Mouse (Mus musculus): Measurements from ENCODE around the gene Mmp25. TPM values are rescaled to one million over a fixed set of nuclear protein-coding genes. Genes with fewer than 3 reads are reported as not detected.
A peak's percentile ranks its signal among the peaks of the same experiment; 100 is the strongest.
"Not testable (repeated sequence)": the region's sequence is repeated elsewhere in the genome, so short reads cannot be mapped to it uniquely, and the experiment has no call there.

Mmp25 gene
- polyA plus RNA-seq, 1 experiment from 2014 or later = 1.1 TPM

GRCm38 (mm10) chr17:23600641-23601622 lies 44.1 kb downstream of the Mmp25 start, which contains the start of gene Zscan10:
Zscan10 (plus strand) TSS chr17:23600856.
- DNase-seq (ENCODE audit: low spot score) = no peak

- peak; percentile 36 for DNase-seq (ENCODE audit: low spot score)
Observed at GRCm38 (mm10) chr17:23599605-23600063, 45.4 kb downstream of the Mmp25 start.

- peak; percentile 97 for DNase-seq (ENCODE audit: low spot score)
Observed at GRCm38 (mm10) chr17:23598582-23599552, 46.2 kb downstream of the Mmp25 start, which contains the start of gene Zfp13. Zfp13 (minus strand) TSS chr17:23599487.

- DNase-seq (ENCODE audit: low spot score) = not testable (repeated sequence)
Observed at GRCm38 (mm10) chr17:23595139-23595538, 49.9 kb downstream of the Mmp25 start.

- no peak for DNase-seq (ENCODE audit: low spot score)
Observed at GRCm38 (mm10) chr17:23592926-23593300, 52.2 kb downstream of the Mmp25 start.

GRCm38 (mm10) chr17:23592208-23592925 lies 52.7 kb downstream of the Mmp25 start:
- peak; percentile 86 for DNase-seq (ENCODE audit: low spot score)

- no peak for DNase-seq (ENCODE audit: low spot score)
Observed at GRCm38 (mm10) chr17:23587253-23587652, 57.8 kb downstream of the Mmp25 start.

- no peak for DNase-seq (ENCODE audit: low spot score)
Observed at GRCm38 (mm10) chr17:23585721-23586491, 59.2 kb downstream of the Mmp25 start.

- no peak for DNase-seq (ENCODE audit: low spot score)
Observed at GRCm38 (mm10) chr17:23584786-23585185, 60.3 kb downstream of the Mmp25 start.

Other genes with a start within 250 kb of the Mmp25 start
- gene Vmn2r117, start 165.6 kb downstream of the Mmp25 start, polyA plus RNA-seq (2015; fragmentation: Nextera tagmentation; extraction: Ambion mirVana) = not detected in 2 replicates
- gene Zfp213, start 81.0 kb downstream of the Mmp25 start, polyA plus RNA-seq (2015; fragmentation: Nextera tagmentation; extraction: Ambion mirVana) = 14.6 and 14.9 TPM in 2 replicates
- 1.5 and 1.7 TPM in 2 replicates for gene Zfp13, start 45.8 kb downstream of the Mmp25 start, polyA plus RNA-seq (2015; fragmentation: Nextera tagmentation; extraction: Ambion mirVana)
- gene Zscan10, start 44.4 kb downstream of the Mmp25 start, polyA plus RNA-seq (2015; fragmentation: Nextera tagmentation; extraction: Ambion mirVana) = 0.05 and 0.08 TPM in 2 replicates
- gene Bicdl2, start 15.2 kb upstream of the Mmp25 start, polyA plus RNA-seq (2015; fragmentation: Nextera tagmentation; extraction: Ambion mirVana) = 0.58 and 0.99 TPM in 2 replicates
- gene Hcfc1r1, start 28.3 kb upstream of the Mmp25 start, polyA plus RNA-seq (2015; fragmentation: Nextera tagmentation; extraction: Ambion mirVana) = 62.0 and 70.7 TPM in 2 replicates
- 47.3 and 50.7 TPM in 2 replicates for gene Thoc6, start 28.6 kb upstream of the Mmp25 start, polyA plus RNA-seq (2015; fragmentation: Nextera tagmentation; extraction: Ambion mirVana)
- 6.0 and 9.4 TPM in 2 replicates for gene Tnfrsf12a, start 32.2 kb upstream of the Mmp25 start, polyA plus RNA-seq (2015; fragmentation: Nextera tagmentation; extraction: Ambion mirVana)
- 0.39 and 0.45 TPM in 2 replicates for gene Cldn6, start 34.0 kb upstream of the Mmp25 start, polyA plus RNA-seq (2015; fragmentation: Nextera tagmentation; extraction: Ambion mirVana)
- gene Cldn9, start 38.7 kb upstream of the Mmp25 start, polyA plus RNA-seq (2015; fragmentation: Nextera tagmentation; extraction: Ambion mirVana) = 0.57 and 1.3 TPM in 2 replicates
- gene 1520401A03Rik, start 77.5 kb upstream of the Mmp25 start, polyA plus RNA-seq (2015; fragmentation: Nextera tagmentation; extraction: Ambion mirVana) = 0.26 and 0.77 TPM in 2 replicates
- gene Pkmyt1, start 81.1 kb upstream of the Mmp25 start, polyA plus RNA-seq (2015; fragmentation: Nextera tagmentation; extraction: Ambion mirVana) = 35.9 and 40.1 TPM in 2 replicates
- 6.1 and 7.6 TPM in 2 replicates for gene Paqr4, start 95.6 kb upstream of the Mmp25 start, polyA plus RNA-seq (2015; fragmentation: Nextera tagmentation; extraction: Ambion mirVana)
- 7.2 and 7.3 TPM in 2 replicates for gene Kremen2, start 100.6 kb upstream of the Mmp25 start, polyA plus RNA-seq (2015; fragmentation: Nextera tagmentation; extraction: Ambion mirVana)
- gene Flywch1, start 126.3 kb upstream of the Mmp25 start, polyA plus RNA-seq (2015; fragmentation: Nextera tagmentation; extraction: Ambion mirVana) = 37.7 and 41.0 TPM in 2 replicates
- gene Flywch2, start 140.8 kb upstream of the Mmp25 start, polyA plus RNA-seq (2015; fragmentation: Nextera tagmentation; extraction: Ambion mirVana) = 13.4 and 14.6 TPM in 2 replicates
- 318 and 508 TPM in 2 replicates for gene Srrm2, start 145.3 kb upstream of the Mmp25 start, polyA plus RNA-seq (2015; fragmentation: Nextera tagmentation; extraction: Ambion mirVana)
- 1,085 and 1,139 TPM in 2 replicates for gene Elob, start 183.9 kb upstream of the Mmp25 start, polyA plus RNA-seq (2015; fragmentation: Nextera tagmentation; extraction: Ambion mirVana)
- gene Prss33, start 190.8 kb upstream of the Mmp25 start, polyA plus RNA-seq (2015; fragmentation: Nextera tagmentation; extraction: Ambion mirVana) = 0.40 and 0.48 TPM in 2 replicates
- gene Prss32, start 198.6 kb upstream of the Mmp25 start, polyA plus RNA-seq (2015; fragmentation: Nextera tagmentation; extraction: Ambion mirVana) = 0.12 and 0.14 TPM in 2 replicates
- gene Prss41, start 198.9 kb upstream of the Mmp25 start, polyA plus RNA-seq (2015; fragmentation: Nextera tagmentation; extraction: Ambion mirVana) = 0.28 and 0.42 TPM in 2 replicates
- not detected in 2 replicates for gene Prss21, start 222.8 kb upstream of the Mmp25 start, polyA plus RNA-seq (2015; fragmentation: Nextera tagmentation; extraction: Ambion mirVana)
- 3.0 TPM in 2 replicates for gene Dcpp1, start 235.6 kb upstream of the Mmp25 start, polyA plus RNA-seq (2015; fragmentation: Nextera tagmentation; extraction: Ambion mirVana)
- gene Dcpp2, start 235.6 kb upstream of the Mmp25 start, polyA plus RNA-seq (2015; fragmentation: Nextera tagmentation; extraction: Ambion mirVana) = 0.65 and 1.1 TPM in 2 replicates

Data from thymus, postnatal 0 days (tissue).